Mouse (Mus musculus) liver, postnatal 0 days (tissue): Measurements from ENCODE around the gene Rab35. TPM values are rescaled to one million over a fixed set of nuclear protein-coding genes. Genes with fewer than 3 reads are reported as not detected.

Experiments
- ATAC-seq: fragments of 200-750 bp; cut with Nextera tagmentation; 2 replicates; pipeline ENCODE4 v1.8.0; 2017; ENCODE audit warnings: mild to moderate bottlenecking, moderate library complexity
- DNase-seq: peaks from one replicate; pipeline ENCODE4 v3.0.0-alpha.2; 2016
- H3K27ac ChIP-seq: fragments of 300-500 bp; sonication (generic); 2 replicates; pipeline ENCODE4 v1.5.1; 2014; ENCODE audit warnings: antibody characterized with exemption, moderate library complexity, mild to moderate bottlenecking, low read depth
- H3K27me3 ChIP-seq: fragments of 300-500 bp; sonication (generic); 2 replicates; pipeline ENCODE4 v1.6.1; 2014; ENCODE audit warnings: low read length, control low read depth, mixed read lengths; ENCODE audit not compliant: insufficient read depth
- H3K36me3 ChIP-seq: fragments of 300-500 bp; sonication (generic); replicated peaks from 2 replicates; pipeline ENCODE4 v1.6.1; 2014; ENCODE audit warnings: mild to moderate bottlenecking, control low read depth, low read length, moderate library complexity, mixed read lengths; ENCODE audit not compliant: insufficient read depth
- H3K4me1 ChIP-seq: fragments of 300-500 bp; sonication (generic); 2 replicates; pipeline ENCODE4 v1.6.1; 2014; ENCODE audit warnings: antibody characterized with exemption, mild to moderate bottlenecking, control low read depth; ENCODE audit not compliant: insufficient read depth
- H3K4me2 ChIP-seq: fragments of 300-500 bp; sonication (generic); 2 replicates; pipeline ENCODE4 v1.6.1; 2014; ENCODE audit warnings: low read depth, mild to moderate bottlenecking, low read length, moderate library complexity, mixed read lengths
- H3K4me3 ChIP-seq: fragments of 300-500 bp; sonication (generic); 2 replicates; pipeline ENCODE4 v1.5.1; 2014; ENCODE audit warnings: low read depth, low read length
- H3K9ac ChIP-seq: fragments of 300-500 bp; sonication (generic); replicated peaks from 2 replicates; pipeline ENCODE4 v1.6.1; 2014; ENCODE audit warnings: mild to moderate bottlenecking, moderate library complexity
- H3K9me3 ChIP-seq: fragments of 300-500 bp; sonication (generic); 2 replicates; pipeline ENCODE4 v1.6.1; 2016; ENCODE audit warnings: mild to moderate bottlenecking, control low read depth, low read length, mixed read lengths
- CTCF ChIP-seq: sonication (generic); IDR thresholded peaks from 2 replicates; pipeline ENCODE4 v1.5.1; 2016; ENCODE audit warnings: antibody characterized with exemption, low read depth
- EP300 ChIP-seq: IDR thresholded peaks from 2 replicates; pipeline ENCODE4 v1.6.1; 2016; ENCODE audit warnings: antibody characterized with exemption, low read depth, mild to moderate bottlenecking
- WGBS: fragments of 180-500 bp; shearing (Covaris S2); extraction: QIAGEN DNeasy Blood & Tissue Kit; methylation state at CpG from one replicate; pipeline ENCODE4 v1.1.7; 2014; ENCODE audit not compliant: insufficient replicate concordance; 5-methylcytosine and 5-hydroxymethylcytosine counted together
- polyA plus RNA-seq: library from polyadenylated mRNA; unstranded; fragments of >200 nt; fragmentation: Nextera tagmentation; extraction: Ambion mirVana; gene quantifications from 2 replicates; pipeline ENCODE4 v1.2.1, GENCODE M21; 2015

Gene Rab35
- polyA plus RNA-seq, 1 experiment from 2014 or later: 7.6 TPM

- no peak for ATAC-seq
- peak overlapping the region; percentile 37; the same call in 1 of the 2 replicates for H3K27ac ChIP-seq
- no peak overlapping the region for H3K4me2 ChIP-seq
- H3K36me3 ChIP-seq: peaks cover 21% of the 10 kb centered on the region
- no peak overlapping the region for H3K4me3 ChIP-seq
- no peak for DNase-seq
- H3K27me3 ChIP-seq: no peaks in the 10 kb centered on the region
- 55% methylated on average over 9 of the region's 9 CpGs for WGBS
- H3K9ac ChIP-seq: no peak overlapping the region
- no peak for TF ChIP-seq EP300
- no peak for TF ChIP-seq CTCF
- no peaks in the 10 kb centered on the region for H3K9me3 ChIP-seq
- H3K4me1 ChIP-seq: peaks cover 22% of the 10 kb centered on the region
These were observed 7.8 kb upstream of the Rab35 start for GRCm38 (mm10) chr5:115623694-115624440.

DNA sequence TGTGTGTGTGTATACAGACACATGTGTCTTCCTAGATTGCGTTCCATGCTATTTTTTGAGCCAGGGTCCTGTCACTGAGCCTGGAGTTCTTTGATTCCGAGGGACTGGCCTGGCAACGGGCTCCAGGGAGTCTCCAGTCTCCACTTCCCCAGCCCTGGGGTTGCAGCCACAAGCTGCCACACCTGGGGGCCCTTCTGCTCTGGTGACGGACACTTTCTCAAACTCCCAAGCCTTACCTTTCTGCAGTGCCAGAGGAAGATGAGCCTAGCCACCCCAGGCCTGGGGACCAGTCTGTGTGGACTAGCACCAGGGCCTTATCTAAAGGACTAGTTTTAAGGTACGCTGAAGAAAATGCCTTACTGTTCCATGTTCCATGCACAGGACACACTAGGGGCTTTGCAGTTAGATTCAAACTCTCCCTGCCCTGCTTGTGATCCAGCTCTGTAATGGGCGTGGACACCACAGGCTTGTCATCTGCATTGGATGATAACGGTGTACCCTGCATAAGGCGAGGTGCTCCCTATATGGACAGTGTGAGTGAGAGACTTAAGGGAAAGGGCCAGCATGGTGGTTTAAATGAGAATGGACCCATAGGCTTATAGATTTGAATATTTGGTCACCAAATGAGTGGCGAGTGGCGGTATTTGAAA lies 5.3 kb upstream of the Rab35 start:
- Histone ChIP-seq H3K9me3 (no peaks in the 10 kb centered on the region), H3K36me3 (peaks cover 3% of the 10 kb centered on the region; the same call in 1 of the 2 replicates), H3K4me2 (peak overlapping the region; percentile 53), H3K9ac (peak overlapping the region; percentile 36; the same call in 1 of the 2 replicates), H3K4me3 (0 out of 2 replicates have a peak overlapping the region, but pooled peaks have one; percentile 4), H3K27me3 (no peaks in the 10 kb centered on the region), H3K27ac (peak overlapping the region; percentile 91), H3K4me1 (peaks cover 39% of the 10 kb centered on the region)
- peak; percentile 51 for DNase-seq
- peak; percentile 89 for ATAC-seq
- TF ChIP-seq EP300: peak; percentile 62
- no peak for TF ChIP-seq CTCF
- 60% methylated on average over 10 of the region's 10 CpGs for WGBS

DNA sequence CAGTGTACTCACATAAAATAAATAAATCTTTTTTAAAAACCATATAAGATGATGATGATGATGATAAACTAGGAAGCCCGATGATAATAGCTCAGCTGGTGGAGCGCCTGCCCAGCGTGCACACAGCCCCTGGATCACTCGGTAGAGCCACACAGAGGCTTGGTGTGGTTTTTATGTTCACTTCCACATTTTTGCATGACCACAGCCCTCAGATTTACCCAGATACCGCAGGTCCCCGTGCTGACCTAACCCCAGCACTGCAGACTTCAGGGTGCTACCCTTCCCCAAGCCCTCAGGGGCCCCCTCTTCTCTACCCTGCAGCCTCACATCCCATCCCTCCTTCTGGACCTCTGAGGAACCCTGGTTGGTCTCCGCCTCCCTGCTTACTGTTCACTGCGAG lies 3.6 kb upstream of the Rab35 start:
- H3K4me1 ChIP-seq: peaks cover 45% of the 10 kb centered on the region
- ATAC-seq (no peak), DNase-seq (no peak)
- H3K9ac ChIP-seq: no peak overlapping the region
- no peaks in the 10 kb centered on the region; the same call in 1 of the 2 replicates for H3K36me3 ChIP-seq
- no peaks in the 10 kb centered on the region for H3K9me3 ChIP-seq
- no peak overlapping the region for H3K27ac ChIP-seq
- H3K27me3 ChIP-seq: no peaks in the 10 kb centered on the region
- WGBS: 35% methylated on average over 8 of the region's 8 CpGs
- TF ChIP-seq CTCF: no peak
- no peak for TF ChIP-seq EP300
- no peak overlapping the region for H3K4me2 ChIP-seq
- H3K4me3 ChIP-seq: no peak overlapping the region

- 78% methylated on average over 4 of the region's 4 CpGs for WGBS
These were observed 2.0 kb upstream of the Rab35 start for GRCm38 (mm10) chr5:115629672-115630071.

DNA sequence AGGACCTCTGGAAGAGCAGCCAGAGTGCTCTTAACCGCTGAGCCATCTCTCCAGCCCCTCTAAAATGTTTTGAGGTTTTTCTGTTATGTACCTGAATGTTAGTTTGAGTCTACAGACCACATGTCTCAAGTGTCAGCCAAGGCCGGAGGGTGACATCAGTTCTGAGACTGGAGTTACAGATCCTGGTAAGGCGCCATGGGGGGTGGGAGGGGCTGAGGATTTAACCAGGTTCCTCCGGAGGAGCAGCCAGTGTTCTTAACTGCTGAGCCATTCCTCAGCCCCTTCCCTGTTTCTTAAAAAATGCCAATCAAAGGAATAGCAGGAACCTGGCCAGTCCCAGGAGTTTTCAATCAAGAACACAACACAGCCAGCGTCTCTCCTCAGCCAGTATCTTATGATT lies 1.4 kb upstream of the Rab35 start:
- no peak overlapping the region for H3K9ac ChIP-seq

More at GRCm38 (mm10) chr5:115629672-115630071, 2.0 kb upstream of the Rab35 start:
- Histone ChIP-seq H3K9ac (no peak overlapping the region), H3K4me2 (no peak overlapping the region), H3K4me1 (peaks cover 55% of the 10 kb centered on the region), H3K4me3 (no peak overlapping the region), H3K27ac (no peak overlapping the region), H3K9me3 (no peaks in the 10 kb centered on the region), H3K36me3 (peaks cover 6% of the 10 kb centered on the region), H3K27me3 (no peaks in the 10 kb centered on the region)
- TF ChIP-seq EP300: no peak
- TF ChIP-seq CTCF: no peak
- DNase-seq (no peak), ATAC-seq (no peak)

GRCm38 (mm10) chr5:115632358-115632714 lies 628 bp downstream of the Rab35 start:
- Histone ChIP-seq H3K9ac (peak overlapping the region; percentile 89), H3K36me3 (peaks cover 6% of the 10 kb centered on the region), H3K4me1 (peaks cover 57% of the 10 kb centered on the region), H3K27ac (peak overlapping the region; percentile 96), H3K4me3 (peak overlapping the region; percentile 74), H3K9me3 (no peaks in the 10 kb centered on the region), H3K27me3 (no peaks in the 10 kb centered on the region), H3K4me2 (peak overlapping the region; percentile 77)
- DNase-seq (peak; percentile 69), ATAC-seq (no peak)
- WGBS: 2% methylated on average over 30 of the region's 30 CpGs
- TF ChIP-seq CTCF: no peak
- TF ChIP-seq EP300: no peak

More for the DNA sequence above, 1.4 kb upstream of the Rab35 start:
- TF ChIP-seq CTCF: no peak
- TF ChIP-seq EP300: no peak
- H3K9me3 ChIP-seq: no peaks in the 10 kb centered on the region
- 0 out of 2 replicates have a peak overlapping the region, but pooled peaks have one; percentile 12 for H3K27ac ChIP-seq
- H3K36me3 ChIP-seq: peaks cover 6% of the 10 kb centered on the region
- peak overlapping the region; percentile 0; the same call in 1 of the 2 replicates for H3K4me3 ChIP-seq
- WGBS: 76% methylated on average over 5 of the region's 5 CpGs
- DNase-seq (no peak), ATAC-seq (no peak)
- peak overlapping the region; percentile 84 for H3K4me2 ChIP-seq
- H3K27me3 ChIP-seq: no peaks in the 10 kb centered on the region
- peaks cover 61% of the 10 kb centered on the region for H3K4me1 ChIP-seq
